Mouse (Mus musculus): ENCODE results near the gene Wwc1.

DNA sequence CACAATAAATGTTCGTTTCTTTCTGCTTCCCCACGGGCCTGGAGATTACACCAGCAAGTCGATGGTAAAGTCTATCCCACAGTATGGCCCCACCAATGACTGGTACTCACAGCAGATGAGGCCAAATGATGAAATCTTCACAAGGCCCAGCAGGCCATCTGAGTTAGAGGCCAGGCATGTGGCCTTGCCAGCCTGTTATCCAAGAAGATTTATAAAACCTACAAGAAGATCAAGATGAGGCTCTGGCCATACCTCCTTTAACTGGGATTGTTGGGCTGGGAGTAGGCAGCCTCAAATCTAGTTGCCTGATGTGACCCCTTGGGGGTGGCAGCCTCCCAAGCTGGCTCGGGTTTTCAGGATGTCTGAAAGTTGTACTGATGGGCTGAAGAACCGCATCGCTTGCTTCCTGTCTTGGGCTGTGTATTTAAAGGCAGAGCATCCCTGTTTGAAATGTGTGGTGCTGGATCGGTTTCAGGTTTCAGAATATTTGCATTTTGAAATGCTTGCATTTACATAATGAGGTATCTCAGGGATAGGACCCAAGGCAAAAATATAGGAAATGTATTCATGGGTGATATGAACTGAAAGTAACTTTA lies 75.3 kb downstream of the Wwc1 start:
- TF ChIP-seq CHD2 (IDR thresholded peaks at IDR 0.05; ENCODE audit: low read depth, low read length) (no peak), ZC3H11A (IDR thresholded peaks at IDR 0.05; ENCODE audit: borderline replicate concordance, low read depth, low read length) (no peak), ZNF384 (IDR thresholded peaks at IDR 0.05; ENCODE audit: low read depth, low read length) (no peak)

Measured in ES-E14 (cell line).